Mouse (Mus musculus): ENCODE measurements around the gene Gbf1. TPM values are rescaled to one million over a fixed set of nuclear protein-coding genes. Genes with fewer than 3 reads are reported as not detected.

Gene Gbf1
- total and polyA plus RNA-seq, 3 experiments, result 8.6 to 26.1 (median 18.7) TPM

- DNase-seq (ENCODE audit: extremely low read depth), result no peak
- Histone ChIP-seq H3K27ac (ENCODE audit: insufficient read depth, low read depth) (no peak overlapping the region), H3K79me2 (replicated peaks; ENCODE audit: control insufficient read depth, extremely low read depth, insufficient read depth, poor library complexity, severe bottlenecking) (peaks cover 6% of the 10 kb centered on the region), H3K9me3 (replicated peaks; ENCODE audit: low read length) (no peaks in the 10 kb centered on the region), H3K4me2 (ENCODE audit: insufficient read depth, low read depth, poor library complexity, severe bottlenecking) (no peak overlapping the region), H3K4me1 (ENCODE audit: control insufficient read depth in 1 of 2, insufficient read depth in 2 of 2) (peaks cover 4 to 40% of the 10 kb centered on the region in 2 experiments), H3K4me3 (replicated peaks in 1 of 3; ENCODE audit: low read depth in 2 of 3, low read length in 2 of 3, poor library complexity in 1 of 3) (no peak overlapping the region), H3K9ac (ENCODE audit: insufficient read depth, low read depth) (no peak overlapping the region), H3K36me3 (replicated peaks in 1 of 2; ENCODE audit: control insufficient read depth in 1 of 2, insufficient read depth in 1 of 2, low read length in 1 of 2) (peaks cover 79 to 89% of the 10 kb centered on the region in 2 experiments), H3K27me3 (replicated peaks) (no peaks in the 10 kb centered on the region)
- dilution Hi-C loops (cut with MboI; ENCODE audit: extremely low pct_ligation_motif_present, extremely low pct_unique_long_range_greater_than_20kb, low sequenced_read_pairs) (no loop called here), in situ Hi-C loops (cut with MboI; ENCODE audit: low pct_ligation_motif_present, low pct_unique_long_range_greater_than_20kb, low sequenced_read_pairs) (no loop called here)
- TF ChIP-seq ZMIZ1 (IDR thresholded peaks at IDR 0.05; ENCODE audit: low read depth, low read length), result no peak
- TF ChIP-seq ZKSCAN1 (IDR thresholded peaks at IDR 0.05; ENCODE audit: borderline replicate concordance, low read depth, low read length), result no peak
- no peak for TF ChIP-seq PAX5 (IDR thresholded peaks at IDR 0.05; ENCODE audit: low read length)
- no peak for TF ChIP-seq MEF2A (IDR thresholded peaks at IDR 0.05; ENCODE audit: borderline replicate concordance, low read depth, low read length)
- no peak for TF ChIP-seq GABPA (IDR thresholded peaks at IDR 0.05; ENCODE audit: insufficient replicate concordance, low read depth, low read length)
- no peak for TF ChIP-seq MAZ (IDR thresholded peaks at IDR 0.05; ENCODE audit: low read depth, low read length)
- no peak for TF ChIP-seq TCF12 (IDR thresholded peaks at IDR 0.05; ENCODE audit: low read depth, low read length)
- TF ChIP-seq CHD1 (IDR thresholded peaks at IDR 0.05; ENCODE audit: low read depth, low read length), result no peak
- no peak for TF ChIP-seq JUN (IDR thresholded peaks at IDR 0.05; ENCODE audit: insufficient read depth, low read depth, low read length)
- no peak for TF ChIP-seq SIN3A (IDR thresholded peaks at IDR 0.05; ENCODE audit: low read length)
- TF ChIP-seq RCOR1 (conservative IDR thresholded peaks at IDR 0.05; ENCODE audit: low read depth, low read length), result no peak
- no peak for TF ChIP-seq HCFC1 (IDR thresholded peaks at IDR 0.05; ENCODE audit: low read depth, low read length)
- TF ChIP-seq RAD21 (IDR thresholded peaks at IDR 0.05; ENCODE audit: low read depth, low read length), result no peak
- TF ChIP-seq ZC3H11A (IDR thresholded peaks at IDR 0.05; ENCODE audit: low read depth, low read length), result no peak
- TF ChIP-seq POLR2AphosphoS2 (IDR thresholded peaks at IDR 0.05; ENCODE audit: low read depth, low read length), result no peak
- TF ChIP-seq EP300 (IDR thresholded peaks at IDR 0.05; ENCODE audit: low read length), result no peak
Observed at GRCm38 (mm10) chr19:46310312-46310865, 158.1 kb downstream of the Gbf1 start.

- Histone ChIP-seq H3K36me3 (replicated peaks in 1 of 2; ENCODE audit: control insufficient read depth in 1 of 2, insufficient read depth in 1 of 2, low read length in 1 of 2) (peaks cover 79 to 89% of the 10 kb centered on the region in 2 experiments), H3K27ac (ENCODE audit: insufficient read depth, low read depth) (no peak overlapping the region), H3K27me3 (replicated peaks) (no peaks in the 10 kb centered on the region), H3K4me1 (ENCODE audit: control insufficient read depth in 1 of 2, insufficient read depth in 2 of 2) (peaks cover 4 to 49% of the 10 kb centered on the region in 2 experiments), H3K4me3 (replicated peaks in 1 of 3; ENCODE audit: low read depth in 2 of 3, low read length in 2 of 3, poor library complexity in 1 of 3) (no peak overlapping the region), H3K79me2 (replicated peaks; ENCODE audit: control insufficient read depth, extremely low read depth, insufficient read depth, poor library complexity, severe bottlenecking) (peaks cover under 1% of the 10 kb centered on the region; the same call in 1 of the 2 replicates), H3K9me3 (replicated peaks; ENCODE audit: low read length) (no peaks in the 10 kb centered on the region), H3K4me2 (ENCODE audit: insufficient read depth, low read depth, poor library complexity, severe bottlenecking) (no peak overlapping the region), H3K9ac (ENCODE audit: insufficient read depth, low read depth) (no peak overlapping the region)
- TF ChIP-seq PAX5 (IDR thresholded peaks at IDR 0.05; ENCODE audit: low read length), result no peak
- TF ChIP-seq UBTF (IDR thresholded peaks at IDR 0.05; ENCODE audit: low read depth, low read length), result no peak
- dilution Hi-C loops (cut with MboI; ENCODE audit: extremely low pct_ligation_motif_present, extremely low pct_unique_long_range_greater_than_20kb, low sequenced_read_pairs) (no loop called here), in situ Hi-C loops (cut with MboI; ENCODE audit: low pct_ligation_motif_present, low pct_unique_long_range_greater_than_20kb, low sequenced_read_pairs) (no loop called here)
- no peak for DNase-seq (ENCODE audit: extremely low read depth)
Observed at GRCm38 (mm10) chr19:46311341-46311740, 159.0 kb downstream of the Gbf1 start.
